9 mouse cellular contexts compared by ENCODE assay signal in genomic region chr7:45238723-45239496, GRCm38 (mm10). TPM values are rescaled to one million over a fixed set of nuclear protein-coding genes. Genes with fewer than 3 reads are reported as not detected.
DNase-seq lines count a peak whose midpoint lies in the region; ATAC-seq and TF ChIP-seq lines count a peak whose summit lies in the region.
"Had no signal": no experiment of that assay in that cellular context is flagged by ENCODE, and none has a peak within 500 bp of the region (broad histone marks: within the 10 kb centered on the region; RNA-seq: fewer than 3 reads in every experiment).

Gene Cd37 (minus strand): TSS chr7:45239115.

- 39% methylated on average over 20 of the region's 20 CpGs for WGBS in intestine, embryonic 15.5 days
- WGBS in midbrain, embryonic 15.5 days: 43% methylated on average over 20 of the region's 20 CpGs
- 38% methylated on average over 20 of the region's 20 CpGs for WGBS in kidney, embryonic 14.5 days

- DNase-seq in CD4-positive, CD25-positive, alpha-beta regulatory T cell, adult 2 months (ENCODE audit: low read depth, low spot score): peak; percentile 92
- peak; percentile 73 for DNase-seq in R1 (ENCODE audit: low read depth, low spot score)
- DNase-seq in natural killer cell, adult 2 months (ENCODE audit: low spot score in 2 of 2): peak; percentile 88 to 92
- no peak for DNase-seq in layer of hippocampus, adult 2 months (ENCODE audit: low spot score in 2 of 2)
- DNase-seq in right cerebral cortex, postnatal 25 days: no peak

- H3K9ac ChIP-seq in intestine, embryonic 15.5 days: 0 out of 2 replicates have a peak within 1 kb of the TSS, but pooled peaks have one; percentile 5
- H3K9ac ChIP-seq in midbrain, embryonic 15.5 days: no peak within 1 kb of the TSS
- no peak within 1 kb of the TSS for H3K9ac ChIP-seq in kidney, embryonic 14.5 days (ENCODE audit: low read depth, low read length)
- H3K9ac ChIP-seq: embryonic facial prominence, embryonic 13.5 days had no signal

- H3K27ac ChIP-seq in intestine, embryonic 15.5 days: no peak within 1 kb of the TSS
- H3K27ac ChIP-seq in layer of hippocampus, adult 2 months: no peak within 1 kb of the TSS
- H3K27ac ChIP-seq in midbrain, embryonic 15.5 days: no peak within 1 kb of the TSS
- H3K27ac ChIP-seq in kidney, embryonic 14.5 days (ENCODE audit: low read depth, low read length): no peak within 1 kb of the TSS
- H3K27ac ChIP-seq: embryonic facial prominence, embryonic 13.5 days had no signal

- H3K4me2 ChIP-seq in intestine, embryonic 15.5 days (replicated peaks): peak within 1 kb of the TSS; percentile 33
- H3K4me2 ChIP-seq in midbrain, embryonic 15.5 days: no peak within 1 kb of the TSS
- H3K4me2 ChIP-seq in kidney, embryonic 14.5 days (replicated peaks; ENCODE audit: low read depth, low read length): no peak within 1 kb of the TSS

- no peak for TF ChIP-seq CTCF in layer of hippocampus, adult 2 months (conservative IDR thresholded peaks at IDR 0.05)

- H3K4me1 ChIP-seq in intestine, embryonic 15.5 days (replicated peaks): peaks cover 24% of the 10 kb centered on the region
- peaks cover 21% of the 10 kb centered on the region for H3K4me1 ChIP-seq in midbrain, embryonic 15.5 days
- H3K4me1 ChIP-seq in kidney, embryonic 14.5 days (ENCODE audit: control insufficient read depth, insufficient read depth, low read length): peaks cover 7% of the 10 kb centered on the region

- ATAC-seq in intestine, embryonic 15.5 days: no peak
- no peak for ATAC-seq in midbrain, embryonic 15.5 days (replicated peaks)
- ATAC-seq in kidney, embryonic 14.5 days (ENCODE audit: low FRiP score, low TSS enrichment): no peak

- peaks cover 5% of the 10 kb centered on the region for H3K27me3 ChIP-seq in intestine, embryonic 15.5 days (replicated peaks)
- peaks cover 24% of the 10 kb centered on the region; the same call in 1 of the 2 replicates for H3K27me3 ChIP-seq in midbrain, embryonic 15.5 days (replicated peaks)
- peaks cover 2% of the 10 kb centered on the region; the same call in 1 of the 2 replicates for H3K27me3 ChIP-seq in kidney, embryonic 14.5 days (ENCODE audit: control insufficient read depth, insufficient read depth, low read length)

- no peak within 1 kb of the TSS for H3K4me3 ChIP-seq in intestine, embryonic 15.5 days (replicated peaks)
- H3K4me3 ChIP-seq in layer of hippocampus, adult 2 months: no peak within 1 kb of the TSS; the same call in 1 of the 2 replicates
- H3K4me3 ChIP-seq in midbrain, embryonic 15.5 days: no peak within 1 kb of the TSS
- no peak within 1 kb of the TSS for H3K4me3 ChIP-seq in kidney, embryonic 14.5 days (ENCODE audit: low read length)

- H3K9me3 ChIP-seq in intestine, embryonic 15.5 days: no peaks in the 10 kb centered on the region
- H3K9me3 ChIP-seq in midbrain, embryonic 15.5 days: no peaks in the 10 kb centered on the region
- no peaks in the 10 kb centered on the region for H3K9me3 ChIP-seq in kidney, embryonic 14.5 days (ENCODE audit: control insufficient read depth, low read length)
- H3K9me3 ChIP-seq: embryonic facial prominence, embryonic 13.5 days had no signal

- no peaks in the 10 kb centered on the region for H3K36me3 ChIP-seq in intestine, embryonic 15.5 days
- no peaks in the 10 kb centered on the region for H3K36me3 ChIP-seq in midbrain, embryonic 15.5 days (replicated peaks)
- no peaks in the 10 kb centered on the region; the same call in 1 of the 2 replicates for H3K36me3 ChIP-seq in kidney, embryonic 14.5 days (ENCODE audit: control insufficient read depth, insufficient read depth, low read length)

RNA-seq across cellular contexts. Expression of gene Cd37, which starts in this region (rescaled TPM):
- polyA plus RNA-seq in intestine, embryonic 15.5 days (2015; fragmentation: Nextera tagmentation; extraction: Ambion mirVana): 3.5 and 3.6 TPM in 2 replicates
- total RNA-seq in layer of hippocampus, adult 2 months (2021): 1 to 10 TPM; 3.7 to 5.5 TPM
- 1.3 and 1.7 TPM in 2 replicates for polyA plus RNA-seq in midbrain, embryonic 15.5 days (2015; fragmentation: Nextera tagmentation; extraction: Ambion mirVana)
- 0.60 and 1.2 TPM in 2 replicates for polyA plus RNA-seq in kidney, embryonic 14.5 days (2014; fragmentation: Nextera tagmentation; extraction: Ambion mirVana)

Comparison
In these comparisons a context has a peak if more than half of its experiments do, and no peak if none do; other contexts are left out.
1. DNase-seq: peak in CD4-positive, CD25-positive, alpha-beta regulatory T cell, adult 2 months (single experiment), R1 (single experiment) and natural killer cell, adult 2 months (2 of 2); none in layer of hippocampus, adult 2 months (0 of 2) and right cerebral cortex, postnatal 25 days (single experiment).